Mouse (Mus musculus) heart, embryonic 10.5 days (tissue): ENCODE measurements around the gene Vamp8. TPM values are rescaled to one million over a fixed set of nuclear protein-coding genes. Genes with fewer than 3 reads are reported as not detected.

ENCODE experiments used
- DNase-seq: peaks from one replicate; pipeline ENCODE4 v3.0.0-alpha.2; 2017; ENCODE audit warnings: low spot score
- H3K27ac ChIP-seq: fragments of 300-500 bp; sonication (generic); 2 replicates; pipeline ENCODE4 v1.5.1; 2016; ENCODE audit warnings: mild to moderate bottlenecking
- H3K27me3 ChIP-seq: fragments of 300-500 bp; sonication (generic); 2 replicates; pipeline ENCODE4 v1.6.1; 2016; ENCODE audit warnings: mild to moderate bottlenecking; ENCODE audit not compliant: poor library complexity, insufficient read depth, severe bottlenecking
- H3K36me3 ChIP-seq: fragments of 300-500 bp; sonication (generic); 2 replicates; pipeline ENCODE4 v1.6.1; 2016; ENCODE audit warnings: mild to moderate bottlenecking, moderate library complexity
- H3K4me1 ChIP-seq: fragments of 300-500 bp; sonication (generic); 2 replicates; pipeline ENCODE4 v1.6.1; 2016; ENCODE audit warnings: mild to moderate bottlenecking
- H3K4me3 ChIP-seq: fragments of 300-500 bp; sonication (generic); 2 replicates; pipeline ENCODE4 v1.5.1; 2016; ENCODE audit warnings: mild to moderate bottlenecking, moderate library complexity
- H3K9me3 ChIP-seq: fragments of 300-500 bp; sonication (generic); 2 replicates; pipeline ENCODE4 v1.6.1; 2016; ENCODE audit warnings: mild to moderate bottlenecking, moderate library complexity
- WGBS: fragments of 180-500 bp; shearing (Covaris S2); methylation state at CpG from one replicate; pipeline ENCODE4 v1.1.7; 2016; 5-methylcytosine and 5-hydroxymethylcytosine counted together
- polyA plus RNA-seq: library from polyadenylated mRNA; unstranded; fragments of >200 nt; fragmentation: Nextera tagmentation; extraction: Ambion mirVana; gene quantifications from 2 replicates; pipeline ENCODE4 v1.2.1, GENCODE M21; 2016

Vamp8 gene
- polyA plus RNA-seq, 1 experiment from 2014 or later, result 130 TPM

GRCm38 (mm10) chr6:72378510-72379234 lies 11.8 kb downstream of the Vamp8 start:
- H3K9me3 ChIP-seq, result no peaks in the 10 kb centered on the region
- peaks cover 17% of the 10 kb centered on the region for H3K4me1 ChIP-seq
- H3K27ac ChIP-seq, result no peak overlapping the region
- H3K4me3 ChIP-seq, result peak overlapping the region; percentile 69; the same call in 1 of the 2 replicates
- 85% methylated on average over 8 of the region's 8 CpGs for WGBS
- no peak for DNase-seq
- no peaks in the 10 kb centered on the region for H3K36me3 ChIP-seq
- H3K27me3 ChIP-seq, result peaks cover 5% of the 10 kb centered on the region; the same call in 1 of the 2 replicates

DNA sequence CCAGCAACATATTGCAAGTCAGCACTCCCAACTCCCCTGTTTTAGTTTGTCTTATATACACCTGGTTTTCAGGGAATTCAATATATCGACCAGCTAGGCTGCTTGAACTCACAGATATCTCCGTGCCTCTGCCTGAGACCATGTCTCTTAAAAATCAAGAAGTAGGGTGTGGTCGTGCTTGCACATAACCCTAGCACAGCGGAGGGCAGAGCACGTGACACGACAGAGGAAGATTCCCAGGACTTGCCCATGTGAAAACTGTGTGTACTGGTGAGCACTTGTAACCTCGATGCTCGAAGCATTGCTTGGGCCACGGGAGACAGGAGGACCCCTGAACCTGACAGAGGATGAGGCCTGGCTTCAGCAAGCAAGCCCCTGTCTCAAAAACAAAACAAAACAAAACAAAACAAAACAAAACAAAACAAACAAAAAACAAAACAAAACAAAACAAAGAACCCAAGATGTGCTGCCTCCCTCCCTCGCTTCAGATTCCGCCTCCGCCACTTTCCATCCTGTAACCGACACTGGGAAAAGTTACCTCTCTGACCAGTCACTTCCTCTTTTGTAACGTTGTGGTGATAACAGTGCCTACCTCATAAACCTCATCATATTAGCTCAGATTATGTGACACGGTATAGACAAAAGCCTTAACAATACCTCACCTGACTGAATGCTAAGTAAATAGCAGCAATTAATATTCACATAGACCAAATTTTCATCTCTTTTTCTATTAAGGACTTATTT lies 15.5 kb downstream of the Vamp8 start:
- no peaks in the 10 kb centered on the region for H3K9me3 ChIP-seq
- DNase-seq, result no peak
- 72% methylated on average over 15 of the region's 15 CpGs for WGBS
- 0 out of 2 replicates have a peak overlapping the region, but pooled peaks have one; percentile 67 for H3K27ac ChIP-seq
- no peak overlapping the region for H3K4me3 ChIP-seq
- peaks cover 41% of the 10 kb centered on the region for H3K4me1 ChIP-seq
- H3K27me3 ChIP-seq, result peaks cover 5% of the 10 kb centered on the region; the same call in 1 of the 2 replicates
- H3K36me3 ChIP-seq, result no peaks in the 10 kb centered on the region

- Histone ChIP-seq H3K4me3 (no peak overlapping the region), H3K27ac (peak overlapping the region; percentile 49; the same call in 1 of the 2 replicates), H3K9me3 (no peaks in the 10 kb centered on the region), H3K4me1 (peaks cover 43% of the 10 kb centered on the region), H3K36me3 (0 out of 2 replicates have a peak, but pooled peaks cover 1% of the 10 kb centered on the region), H3K27me3 (peaks cover under 1% of the 10 kb centered on the region; the same call in 1 of the 2 replicates)
- no peak for DNase-seq
- WGBS, result 47% methylated on average over 7 of the region's 7 CpGs
Observed at GRCm38 (mm10) chr6:72374206-72374605, 16.3 kb downstream of the Vamp8 start.

DNA sequence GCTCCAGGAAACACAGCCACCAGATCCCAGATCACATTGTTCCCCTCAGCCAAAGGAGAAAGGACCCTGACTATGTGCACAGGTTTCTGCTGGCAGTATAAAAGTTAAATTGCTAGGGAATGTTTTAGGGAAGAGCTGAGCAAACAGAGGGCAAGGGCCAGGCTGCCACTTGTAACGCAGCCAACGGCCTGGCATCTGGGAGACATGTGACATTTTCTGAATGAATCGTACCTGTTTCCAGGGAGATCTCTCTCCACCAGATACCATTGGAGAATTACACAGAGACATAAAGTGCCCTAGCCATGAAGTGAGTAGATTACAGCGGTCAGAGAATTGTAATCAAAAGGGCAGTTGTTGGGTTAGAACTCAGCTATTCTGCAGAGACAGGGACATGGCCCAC lies 17.3 kb downstream of the Vamp8 start:
- Histone ChIP-seq H3K27me3 (no peaks in the 10 kb centered on the region), H3K27ac (peak overlapping the region; percentile 49; the same call in 1 of the 2 replicates), H3K36me3 (0 out of 2 replicates have a peak, but pooled peaks cover 6% of the 10 kb centered on the region), H3K4me1 (peaks cover 43% of the 10 kb centered on the region), H3K4me3 (no peak overlapping the region), H3K9me3 (no peaks in the 10 kb centered on the region)
- WGBS, result 90% methylated on average over 4 of the region's 4 CpGs
- DNase-seq, result no peak

GRCm38 (mm10) chr6:72371571-72371970 lies 18.9 kb downstream of the Vamp8 start:
- H3K4me1 ChIP-seq, result peaks cover 43% of the 10 kb centered on the region
- H3K36me3 ChIP-seq, result 0 out of 2 replicates have a peak, but pooled peaks cover 6% of the 10 kb centered on the region
- H3K27me3 ChIP-seq, result no peaks in the 10 kb centered on the region
- H3K27ac ChIP-seq, result peak overlapping the region; percentile 72
- DNase-seq, result no peak
- H3K4me3 ChIP-seq, result 0 out of 2 replicates have a peak overlapping the region, but pooled peaks have one; percentile 15
- H3K9me3 ChIP-seq, result no peaks in the 10 kb centered on the region
- WGBS, result 9% methylated on average over 1 of the region's 1 CpGs

DNA sequence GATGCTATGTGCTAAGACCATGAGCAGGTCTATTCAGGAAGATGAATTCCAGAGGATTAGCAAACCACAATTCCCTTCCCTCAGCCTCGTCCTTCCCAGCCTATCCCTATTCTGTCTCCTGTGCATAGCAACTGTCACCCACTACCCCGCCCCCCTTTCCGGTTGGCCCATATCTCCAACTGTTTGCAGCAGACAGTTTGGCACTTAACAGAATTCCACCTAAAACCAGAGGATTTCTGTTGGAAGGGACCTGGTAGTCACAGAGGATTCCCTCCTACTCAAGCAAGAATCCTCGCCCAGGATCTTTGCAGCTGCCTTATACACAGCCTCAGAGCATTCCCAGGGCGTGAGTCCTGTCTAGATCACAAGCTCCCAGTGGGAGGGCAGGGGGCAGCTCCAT lies 19.4 kb downstream of the Vamp8 start:
- H3K4me1 ChIP-seq, result peaks cover 43% of the 10 kb centered on the region
- H3K9me3 ChIP-seq, result no peaks in the 10 kb centered on the region
- peak; percentile 80 for DNase-seq
- WGBS, result 33% methylated on average over 5 of the region's 5 CpGs
- peak overlapping the region; percentile 72 for H3K27ac ChIP-seq
- H3K27me3 ChIP-seq, result no peaks in the 10 kb centered on the region
- 0 out of 2 replicates have a peak overlapping the region, but pooled peaks have one; percentile 15 for H3K4me3 ChIP-seq
- H3K36me3 ChIP-seq, result 0 out of 2 replicates have a peak, but pooled peaks cover 6% of the 10 kb centered on the region

- no peak overlapping the region for H3K4me3 ChIP-seq
- 0 out of 2 replicates have a peak, but pooled peaks cover 6% of the 10 kb centered on the region for H3K36me3 ChIP-seq
- H3K9me3 ChIP-seq, result no peaks in the 10 kb centered on the region
- no peak for DNase-seq
- H3K4me1 ChIP-seq, result peaks cover 43% of the 10 kb centered on the region
- H3K27ac ChIP-seq, result 0 out of 2 replicates have a peak overlapping the region, but pooled peaks have one; percentile 23
- 72% methylated on average over 12 of the region's 12 CpGs for WGBS
- no peaks in the 10 kb centered on the region for H3K27me3 ChIP-seq
Observed at GRCm38 (mm10) chr6:72370091-72370490, 20.4 kb downstream of the Vamp8 start.

DNA sequence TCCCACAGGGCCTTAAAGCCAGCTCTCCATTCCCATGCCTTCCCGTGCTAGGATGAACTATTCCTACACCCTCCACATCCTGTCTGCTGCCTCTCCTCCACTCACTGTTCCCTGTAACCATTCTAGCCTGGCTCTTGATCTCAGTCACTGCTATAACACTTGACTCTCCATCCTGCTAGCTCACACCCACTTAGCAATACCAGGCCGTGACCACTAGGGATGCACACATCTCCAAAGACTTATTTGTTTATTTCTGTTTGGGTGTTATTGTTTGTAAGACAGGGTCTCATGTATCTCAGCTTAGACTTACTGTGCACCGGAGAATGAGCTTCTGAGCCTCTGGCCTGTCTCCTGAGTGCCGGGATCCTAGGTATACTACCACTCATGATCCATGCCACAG lies 20.9 kb downstream of the Vamp8 start:
- Histone ChIP-seq H3K36me3 (0 out of 2 replicates have a peak, but pooled peaks cover 6% of the 10 kb centered on the region), H3K27me3 (no peaks in the 10 kb centered on the region), H3K4me1 (peaks cover 43% of the 10 kb centered on the region), H3K27ac (0 out of 2 replicates have a peak overlapping the region, but pooled peaks have one; percentile 25), H3K9me3 (no peaks in the 10 kb centered on the region), H3K4me3 (no peak overlapping the region)
- DNase-seq, result no peak
- WGBS, result 72% methylated on average over 4 of the region's 4 CpGs

GRCm38 (mm10) chr6:72367460-72367974 lies 23.0 kb downstream of the Vamp8 start:
- DNase-seq, result no peak
- Histone ChIP-seq H3K4me3 (no peak overlapping the region), H3K27ac (no peak overlapping the region), H3K27me3 (no peaks in the 10 kb centered on the region), H3K9me3 (no peaks in the 10 kb centered on the region), H3K4me1 (peaks cover 34% of the 10 kb centered on the region), H3K36me3 (0 out of 2 replicates have a peak, but pooled peaks cover 6% of the 10 kb centered on the region)
- WGBS, result 80% methylated on average over 4 of the region's 4 CpGs

GRCm38 (mm10) chr6:72366844-72367443 lies 23.6 kb downstream of the Vamp8 start, which contains the start of gene Rnf181:
Gene Rnf181, minus strand, starts transcription at chr6:72366956.
- Histone ChIP-seq H3K36me3 (0 out of 2 replicates have a peak, but pooled peaks cover 6% of the 10 kb centered on the region), H3K4me3 (no peak within 1 kb of the TSS), H3K27ac (no peak within 1 kb of the TSS), H3K9me3 (no peaks in the 10 kb centered on the region), H3K4me1 (peaks cover 29% of the 10 kb centered on the region), H3K27me3 (no peaks in the 10 kb centered on the region)
- DNase-seq, result no peak
- 68% methylated on average over 4 of the region's 4 CpGs for WGBS

DNA sequence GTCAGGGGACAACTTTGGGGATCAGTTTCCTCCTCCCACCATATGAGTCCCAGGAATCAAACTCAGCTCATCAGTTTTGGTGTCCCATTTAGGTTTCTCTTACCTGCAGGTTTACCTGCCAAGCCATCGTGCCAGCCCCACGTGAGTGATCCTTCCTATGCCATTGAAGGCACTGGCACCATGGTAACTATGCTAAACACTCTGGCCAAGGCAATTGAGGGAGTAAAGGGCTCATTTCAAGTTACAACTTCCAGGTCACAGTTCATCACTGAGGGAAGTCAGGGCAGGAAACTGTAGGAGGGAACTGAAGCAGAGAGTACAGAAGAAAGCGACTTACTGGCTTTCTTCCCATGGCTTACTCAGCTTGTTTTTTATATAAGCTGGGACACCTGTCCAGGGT lies 24.2 kb downstream of the Vamp8 start:
- H3K27me3 ChIP-seq, result no peaks in the 10 kb centered on the region
- no peak overlapping the region for H3K27ac ChIP-seq

DNA sequence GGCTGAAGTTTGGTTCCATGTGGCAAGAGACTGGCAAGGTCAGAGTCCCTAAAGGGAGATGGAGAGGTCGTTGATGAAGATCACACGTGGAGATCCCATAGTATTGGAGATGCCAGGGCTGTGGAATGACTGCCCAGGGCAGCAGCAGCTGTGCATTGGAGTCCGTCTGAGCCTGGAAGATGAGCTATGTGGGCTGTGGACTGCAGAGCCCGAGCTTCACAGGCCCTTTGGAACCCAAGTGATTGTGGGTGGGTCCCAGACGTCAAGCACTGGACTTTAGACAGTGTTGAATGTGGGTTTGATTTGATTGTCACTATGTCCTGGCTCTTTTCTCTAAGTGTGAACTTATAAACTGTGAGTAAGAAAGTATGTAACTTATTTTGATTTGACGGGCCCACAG lies 25.5 kb downstream of the Vamp8 start:
- DNase-seq, result no peak
- Histone ChIP-seq H3K27me3 (no peaks in the 10 kb centered on the region), H3K9me3 (no peaks in the 10 kb centered on the region), H3K36me3 (peaks cover 17% of the 10 kb centered on the region; the same call in 1 of the 2 replicates), H3K27ac (no peak overlapping the region), H3K4me3 (no peak overlapping the region), H3K4me1 (peaks cover 30% of the 10 kb centered on the region)
- WGBS, result 68% methylated on average over 6 of the region's 6 CpGs

More for the DNA sequence above, 24.2 kb downstream of the Vamp8 start:
- H3K4me1 ChIP-seq, result peaks cover 30% of the 10 kb centered on the region
- no peak for DNase-seq
- no peak overlapping the region for H3K4me3 ChIP-seq
- H3K36me3 ChIP-seq, result 0 out of 2 replicates have a peak, but pooled peaks cover 6% of the 10 kb centered on the region
- 55% methylated on average over 3 of the region's 3 CpGs for WGBS
- no peaks in the 10 kb centered on the region for H3K9me3 ChIP-seq
